Mouse (Mus musculus): Measurements from ENCODE around the gene Itga6.

The Itga6 gene

DNA sequence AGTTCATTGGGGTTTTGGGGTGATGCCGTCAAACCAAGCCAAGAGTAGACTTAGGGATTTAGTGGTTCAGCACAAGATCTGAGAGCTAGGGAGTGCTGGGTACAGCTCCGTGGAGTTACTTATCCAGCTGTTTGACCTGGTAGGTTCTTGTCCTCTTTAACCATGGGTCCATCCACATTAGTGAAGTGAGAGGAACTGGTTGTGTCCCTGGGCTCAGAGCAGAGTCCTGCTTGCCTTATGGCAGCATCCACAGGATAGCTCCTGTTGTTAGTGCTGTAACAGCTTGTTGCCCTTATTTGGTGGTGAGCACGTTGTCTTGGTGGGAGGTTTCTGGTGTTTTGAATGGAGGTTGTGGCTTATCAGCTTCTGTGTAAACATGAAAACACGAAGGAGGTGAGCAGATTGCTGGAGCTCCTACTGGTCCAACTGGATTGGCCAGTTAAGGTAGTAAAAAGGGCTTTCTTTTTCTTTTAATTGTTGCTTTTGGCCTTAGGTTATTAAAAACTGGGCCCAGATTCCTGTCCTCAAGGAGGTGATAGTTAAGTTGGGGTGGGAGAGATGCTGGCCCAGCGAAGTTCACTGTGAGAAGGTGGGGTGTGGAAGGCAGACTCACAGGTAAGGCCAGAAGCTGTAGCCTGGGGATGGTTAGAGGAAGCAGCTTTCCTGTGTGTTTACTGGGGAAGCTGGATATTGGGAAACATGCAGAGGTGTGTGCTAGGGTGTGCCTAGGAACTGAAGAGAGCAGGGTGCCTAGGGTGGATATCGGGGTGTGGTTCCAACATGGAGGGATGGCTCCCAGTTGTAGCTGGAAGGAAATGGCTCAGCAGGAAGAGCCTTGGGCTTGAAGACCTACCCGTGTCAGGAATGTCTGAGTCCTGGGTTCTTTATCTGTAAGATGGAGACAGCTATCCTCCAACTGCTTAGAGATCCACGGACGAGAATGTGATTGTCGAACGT is 60.5 kb downstream of the Itga6 start:
- no peak for DNase-seq

DNA sequence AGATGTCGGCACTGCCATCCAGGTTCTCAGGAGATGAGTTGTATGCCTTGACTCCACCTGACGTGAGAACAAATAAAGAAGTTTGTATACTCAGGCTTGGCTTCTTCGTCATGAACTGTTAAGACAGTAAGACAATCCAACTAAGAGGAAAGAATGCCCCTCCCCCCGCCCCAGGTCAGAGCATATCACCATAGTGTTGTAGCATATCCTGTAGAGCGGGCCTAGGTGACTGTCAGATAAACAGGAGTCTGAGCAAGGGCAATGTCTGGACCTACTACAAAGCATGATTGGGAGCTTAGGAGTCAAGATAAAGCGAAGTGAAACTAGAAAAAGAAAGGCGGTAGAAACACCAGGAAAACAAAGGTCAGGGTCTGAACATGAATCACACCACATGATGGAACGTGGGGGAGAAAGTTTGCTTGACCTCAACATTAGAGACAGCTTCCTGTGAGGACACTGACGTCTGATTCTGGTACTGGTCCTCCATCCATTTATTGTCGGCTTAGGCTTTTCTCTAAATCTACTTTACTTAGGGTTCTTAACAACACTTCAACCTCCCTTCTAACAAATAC is 64.0 kb downstream of the Itga6 start:
- no peak for DNase-seq

DNA sequence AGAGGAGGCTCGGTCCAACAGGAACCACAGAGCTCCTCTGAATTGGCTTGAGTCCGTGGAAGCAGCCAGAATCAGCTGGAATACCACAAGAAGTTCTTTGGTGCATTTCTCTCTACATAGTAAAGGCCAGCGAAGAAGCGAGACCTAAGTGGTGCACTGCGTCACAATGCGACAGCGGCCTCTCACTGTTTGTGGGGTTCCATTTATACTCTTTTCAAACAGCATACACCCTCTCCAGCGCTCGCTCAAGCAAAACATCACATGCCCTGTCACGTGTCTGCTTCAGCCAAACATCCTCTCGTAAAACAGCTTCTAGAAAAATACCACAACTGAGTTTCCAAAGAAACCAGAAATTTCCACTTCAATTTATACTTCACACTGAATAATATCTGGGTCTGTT is 64.6 kb downstream of the Itga6 start:
- DNase-seq = no peak

DNA sequence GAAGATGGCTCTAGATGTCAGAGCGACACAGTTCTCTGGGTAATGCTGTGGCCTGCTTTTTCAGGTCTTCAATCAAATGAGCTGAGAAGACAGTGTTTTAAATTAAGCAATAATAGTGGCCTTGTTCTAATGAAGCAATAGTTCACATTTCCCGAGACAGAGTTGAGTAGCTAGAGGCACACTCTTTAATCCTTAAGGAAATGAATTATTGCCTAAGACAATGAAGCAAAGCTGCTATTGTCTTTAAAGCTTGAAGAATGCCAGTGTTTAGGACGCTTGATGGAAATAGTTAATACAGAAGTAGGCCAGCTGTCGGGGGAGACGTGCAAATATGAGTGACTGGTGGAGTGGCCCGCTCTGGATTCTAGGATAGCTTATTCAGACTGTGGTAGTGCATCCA is 65.5 kb downstream of the Itga6 start:
- DNase-seq = no peak

DNA sequence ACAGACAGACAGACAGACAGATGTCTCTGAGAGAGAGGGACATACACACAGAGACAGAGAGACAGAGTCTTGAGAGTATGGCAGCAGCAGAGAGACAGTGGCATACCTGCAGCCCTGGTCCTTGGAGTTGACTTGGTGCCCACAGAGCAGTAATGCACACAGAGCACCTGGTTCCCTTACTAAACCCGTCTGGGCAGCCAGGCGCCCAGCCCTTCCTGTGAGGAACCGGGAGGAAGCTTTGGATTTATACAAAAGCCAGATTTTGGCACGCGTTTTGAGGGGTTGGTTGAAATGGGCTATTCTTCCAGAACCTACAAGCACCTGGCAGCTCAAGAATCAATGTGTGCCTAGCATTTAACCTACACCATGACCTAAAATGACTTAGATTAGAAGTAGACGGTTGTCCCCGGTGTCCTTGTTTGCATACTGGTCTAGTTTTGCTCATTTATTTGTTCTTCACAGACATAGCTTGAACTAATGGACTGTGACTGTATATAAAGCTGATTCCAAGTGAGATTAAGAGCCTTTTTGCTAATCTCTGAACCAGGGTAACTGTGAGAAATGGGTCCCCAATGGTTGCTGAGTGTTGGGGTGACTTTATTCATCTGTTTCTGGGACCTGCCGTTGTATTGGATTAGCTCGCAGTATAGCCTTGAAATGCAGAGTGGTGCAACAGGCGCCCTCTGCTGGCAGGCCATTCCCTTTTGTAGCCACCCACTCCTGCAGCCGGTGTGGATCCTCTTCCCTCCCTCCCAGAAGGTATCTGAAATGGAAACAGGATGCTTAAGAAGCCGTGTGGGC is 67.0 kb downstream of the Itga6 start:
- peak; percentile 80 to 88 for DNase-seq

DNA sequence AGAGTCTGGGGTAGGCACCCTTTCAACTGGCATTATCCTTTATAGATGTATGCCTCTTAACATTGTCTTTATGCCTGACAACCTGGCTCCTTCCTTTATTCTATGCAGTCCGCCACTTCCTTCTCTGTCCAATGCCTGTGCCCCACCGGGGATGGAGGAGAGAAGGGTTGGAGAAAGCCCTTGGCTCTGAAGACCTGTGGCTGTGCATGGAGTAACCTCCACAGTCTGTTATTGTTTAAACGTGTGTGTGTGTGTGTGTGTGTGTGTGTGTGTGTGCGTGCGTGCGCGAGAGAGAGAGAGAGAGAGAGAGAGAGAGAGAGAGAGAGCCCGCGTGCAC is 67.6 kb downstream of the Itga6 start:
- DNase-seq = no peak

DNA sequence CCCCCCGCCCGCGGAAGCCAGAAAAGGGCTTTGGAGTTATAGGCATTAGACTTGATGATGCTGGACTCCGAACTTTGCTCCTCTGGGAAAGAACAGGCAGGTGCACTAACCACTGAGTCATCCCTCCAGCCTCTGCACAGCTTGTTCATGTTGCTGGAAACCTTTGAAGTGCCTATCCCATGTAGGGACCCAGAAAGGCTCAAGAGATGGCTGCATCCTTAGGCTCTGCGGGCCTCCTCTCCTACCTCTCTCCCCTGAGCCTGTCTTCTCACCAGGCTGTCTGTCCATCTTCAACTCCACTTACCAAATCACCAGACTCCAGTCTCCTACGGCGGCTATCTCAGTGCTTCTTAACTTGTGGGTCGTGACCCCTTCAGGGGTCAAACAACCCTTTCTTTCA is 68.0 kb downstream of the Itga6 start:
- DNase-seq = no peak

DNA sequence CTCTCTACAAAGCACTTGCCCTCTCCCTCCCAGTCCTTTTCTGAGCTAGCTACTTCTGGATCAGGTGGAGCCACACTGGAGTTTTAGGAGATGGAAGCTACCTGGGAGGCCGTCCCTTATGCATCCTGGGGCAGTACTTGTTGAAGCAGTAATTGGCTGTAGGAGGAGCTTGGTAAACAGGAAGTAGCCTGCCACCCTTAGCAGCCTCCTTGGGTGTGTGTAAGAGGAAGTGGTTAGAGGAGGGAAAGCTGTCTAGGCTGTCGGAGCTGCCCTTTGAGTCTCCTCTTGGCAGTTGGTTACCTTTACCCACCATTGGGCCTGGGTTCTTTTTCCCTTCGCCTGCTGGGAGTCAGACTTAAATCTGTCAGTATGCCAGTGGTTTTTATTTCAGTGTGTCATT is 68.6 kb downstream of the Itga6 start:
- peak; percentile 61 to 67 for DNase-seq

DNA sequence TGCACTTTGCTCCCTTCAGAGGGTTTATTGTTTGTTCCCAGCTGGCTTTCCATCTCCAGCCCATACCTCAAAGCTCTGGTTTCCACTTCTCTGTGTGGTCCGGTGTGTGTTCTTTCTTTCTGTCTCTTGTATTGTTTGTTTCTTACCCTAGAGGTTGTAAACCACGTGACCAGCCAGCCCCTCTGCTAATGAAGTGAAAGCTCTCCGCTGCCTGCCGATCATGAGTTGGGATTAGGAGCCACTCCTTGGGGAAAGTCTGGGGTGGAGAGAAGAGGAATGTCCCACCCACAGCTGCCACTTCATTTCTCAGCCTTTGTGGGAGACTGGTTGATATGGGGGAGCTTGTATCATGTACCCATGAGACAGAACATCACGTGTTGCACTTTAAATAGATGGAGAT is 69.9 kb downstream of the Itga6 start:
- DNase-seq = no peak

DNA sequence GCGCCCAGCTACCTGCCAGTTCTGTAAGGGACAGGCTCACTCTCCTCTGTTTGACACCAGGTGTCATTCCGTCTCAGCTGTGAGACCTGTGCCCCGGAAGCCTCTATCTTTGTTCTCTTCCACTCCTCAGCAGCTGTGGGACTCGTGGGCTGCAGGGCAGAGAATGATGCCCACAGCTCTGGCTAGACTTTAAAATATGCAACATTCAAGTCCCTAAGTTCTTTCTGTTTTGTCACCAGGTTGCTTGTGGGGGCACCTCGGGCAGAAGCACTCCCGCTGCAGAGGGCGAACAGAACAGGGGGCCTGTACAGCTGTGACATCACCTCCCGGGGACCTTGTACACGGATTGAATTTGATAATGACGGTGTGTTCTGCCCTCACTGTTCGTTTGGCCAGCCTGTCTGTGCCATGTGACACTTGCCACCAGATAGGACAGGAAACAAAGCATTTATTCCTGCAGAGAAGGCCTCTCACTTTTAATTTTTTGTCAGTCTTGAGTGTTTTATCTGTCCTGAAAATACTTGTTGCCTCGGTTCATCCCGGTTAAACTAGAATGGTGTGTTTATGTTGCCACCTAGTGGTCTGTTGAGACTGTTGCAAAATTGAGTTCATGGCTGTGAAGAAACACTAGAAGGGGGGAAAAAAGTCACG is 71.1 kb downstream of the Itga6 start:
- DNase-seq = no peak

DNA sequence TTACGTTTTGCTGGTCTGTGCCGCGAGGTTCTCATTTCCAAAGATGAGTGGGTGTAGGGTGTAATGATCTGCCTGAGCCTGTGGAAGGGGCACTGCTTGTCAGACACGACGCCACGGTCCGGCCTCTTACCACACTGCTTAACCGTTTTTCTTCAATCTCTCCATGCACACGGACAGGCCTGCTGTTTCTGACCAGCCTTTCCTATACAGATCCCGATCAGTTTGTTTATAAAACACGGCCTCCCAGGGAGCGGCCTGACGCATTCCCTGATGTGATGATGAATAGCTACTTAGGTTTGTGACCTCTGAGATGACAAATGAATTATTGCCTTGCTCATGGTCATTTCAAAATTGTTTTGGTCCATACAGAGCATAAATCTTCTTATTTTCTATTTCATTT is 78.7 kb downstream of the Itga6 start:
- DNase-seq = no peak

DNA sequence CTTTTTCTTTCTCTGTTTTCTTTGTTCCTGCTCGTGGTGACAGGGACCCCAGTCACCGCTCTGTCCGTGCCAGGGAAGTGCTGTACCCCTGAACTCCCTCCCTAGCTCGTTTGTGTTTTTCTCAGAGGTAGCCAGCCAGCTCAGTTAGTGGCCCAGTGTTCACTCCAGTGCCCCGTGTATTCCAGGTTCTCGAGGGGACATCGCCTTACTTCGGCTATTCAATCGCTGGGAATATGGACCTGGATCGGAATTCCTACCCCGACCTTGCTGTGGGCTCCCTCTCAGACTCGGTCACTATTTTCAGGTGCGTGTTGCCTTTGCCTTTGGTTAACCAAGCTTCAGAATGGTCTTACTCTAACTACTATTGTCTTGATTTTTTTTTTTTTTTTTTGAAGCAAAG is 82.3 kb downstream of the Itga6 start:
- no peak for DNase-seq

DNA sequence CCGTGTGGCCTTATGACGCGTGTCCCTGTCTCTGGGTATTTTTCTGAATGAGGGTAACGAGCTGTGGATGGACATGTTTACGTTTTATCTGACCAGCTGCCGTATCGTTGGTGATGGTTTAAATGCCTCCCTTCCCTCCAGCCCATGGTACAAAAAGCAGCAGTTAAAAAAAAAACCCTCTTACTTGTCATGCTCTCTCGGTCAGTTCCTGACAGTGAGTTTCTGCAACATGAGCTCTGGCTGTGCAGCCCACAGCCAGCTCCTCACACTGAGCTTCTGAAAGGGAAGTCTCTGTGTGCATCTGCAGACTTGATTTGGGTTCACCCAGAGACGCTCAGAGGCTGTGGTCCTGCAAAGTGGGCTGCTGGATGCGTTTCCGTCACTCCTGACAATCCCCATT is 83.5 kb downstream of the Itga6 start:
- peak in 1 of 2 experiments; percentile 41 for DNase-seq

DNA sequence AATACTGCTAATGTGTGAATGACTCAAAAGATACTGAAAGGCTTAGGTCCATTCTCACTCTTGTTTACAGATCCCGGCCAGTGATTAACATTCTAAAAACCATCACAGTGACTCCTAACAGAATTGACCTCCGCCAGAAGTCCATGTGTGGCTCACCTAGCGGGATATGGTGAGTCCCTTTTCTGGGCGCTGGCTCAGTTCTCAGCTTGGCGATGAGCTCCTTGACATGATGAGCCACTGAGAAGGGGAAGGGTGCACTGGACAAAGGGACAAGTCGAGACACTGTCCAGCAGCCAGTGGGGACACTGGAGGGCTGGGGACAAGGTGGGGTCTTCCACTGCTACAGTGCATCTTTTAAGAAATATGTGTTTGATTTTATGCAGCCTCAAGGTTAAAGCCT is 88.2 kb downstream of the Itga6 start:
- no peak for DNase-seq

DNA sequence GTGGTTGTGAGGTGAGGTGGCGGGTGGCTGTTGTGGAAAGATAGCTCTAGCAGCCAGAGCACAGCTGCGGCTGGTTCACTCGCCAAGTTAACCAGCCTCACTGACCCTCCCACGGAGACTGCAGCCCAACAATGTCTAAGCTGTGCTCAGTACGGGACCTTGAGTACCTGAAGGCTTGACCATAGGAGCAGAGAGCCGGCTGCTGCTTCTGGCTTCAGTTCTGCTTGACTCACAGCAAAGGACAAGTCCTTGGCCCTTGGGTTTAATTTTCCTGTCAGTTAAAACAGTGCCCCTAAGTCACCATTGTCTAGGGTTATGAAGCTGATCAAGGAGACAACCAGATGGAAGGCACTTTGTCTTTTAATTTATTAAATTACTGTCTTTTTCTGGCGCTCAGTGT is 89.0 kb downstream of the Itga6 start:
- DNase-seq = no peak

DNA sequence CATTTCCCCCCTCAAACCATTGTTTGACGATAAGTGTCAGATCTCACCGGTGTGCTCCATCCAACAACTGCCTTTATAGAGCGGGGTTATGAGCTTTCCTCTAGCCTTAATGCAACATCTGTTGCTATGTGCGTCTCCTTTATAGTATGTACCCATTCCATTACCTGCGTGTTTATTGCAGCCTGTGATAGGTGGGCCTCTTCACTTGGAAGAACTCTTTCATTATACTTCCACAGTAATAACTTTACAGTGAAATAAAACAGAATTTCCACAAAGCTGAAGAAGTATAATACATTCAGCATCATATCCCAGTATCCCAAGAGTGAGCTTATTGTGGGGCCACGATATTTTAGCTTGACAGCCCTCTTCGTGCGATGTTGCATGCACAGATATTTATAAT is 90.1 kb downstream of the Itga6 start:
- DNase-seq = no peak

DNA sequence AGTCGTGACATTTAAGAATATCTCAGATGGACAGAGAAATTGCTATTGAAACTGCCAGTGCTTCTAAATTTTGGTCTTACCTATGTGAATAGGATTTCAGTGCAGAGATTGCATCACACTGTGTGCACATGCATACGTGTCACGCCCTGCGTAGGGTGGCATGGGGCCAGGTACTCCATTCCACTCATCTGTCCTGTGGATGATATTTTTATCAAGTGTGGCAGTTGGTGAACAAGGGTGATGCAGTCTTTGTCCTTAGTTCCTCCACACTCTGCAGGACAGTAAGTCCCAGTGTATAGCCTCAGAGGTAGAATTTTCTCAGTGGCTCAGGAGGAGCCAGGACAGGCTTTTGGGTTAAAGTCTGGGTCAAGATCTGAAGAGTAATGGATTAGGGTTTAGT is 90.8 kb downstream of the Itga6 start:
- DNase-seq = no peak

DNA sequence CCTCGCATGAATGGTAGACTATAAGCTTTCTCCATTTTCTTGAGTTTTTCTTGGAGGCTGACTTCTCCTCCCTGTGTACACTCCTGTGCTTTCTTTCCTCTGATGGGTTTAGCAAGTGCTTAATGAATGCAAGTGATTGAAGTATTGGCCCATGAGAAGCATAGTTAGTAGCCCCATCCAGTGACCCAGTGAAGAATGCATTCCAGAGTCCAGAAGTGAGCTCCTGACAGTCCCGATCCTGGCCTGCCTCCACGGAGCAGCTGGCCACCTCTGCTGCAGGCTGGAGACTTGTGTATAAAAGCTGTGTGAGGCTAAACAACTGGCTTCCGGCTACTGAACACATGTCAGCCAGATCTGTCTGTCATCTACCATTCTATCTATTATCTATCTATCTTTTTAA is 91.8 kb downstream of the Itga6 start:
- DNase-seq = no peak

DNA sequence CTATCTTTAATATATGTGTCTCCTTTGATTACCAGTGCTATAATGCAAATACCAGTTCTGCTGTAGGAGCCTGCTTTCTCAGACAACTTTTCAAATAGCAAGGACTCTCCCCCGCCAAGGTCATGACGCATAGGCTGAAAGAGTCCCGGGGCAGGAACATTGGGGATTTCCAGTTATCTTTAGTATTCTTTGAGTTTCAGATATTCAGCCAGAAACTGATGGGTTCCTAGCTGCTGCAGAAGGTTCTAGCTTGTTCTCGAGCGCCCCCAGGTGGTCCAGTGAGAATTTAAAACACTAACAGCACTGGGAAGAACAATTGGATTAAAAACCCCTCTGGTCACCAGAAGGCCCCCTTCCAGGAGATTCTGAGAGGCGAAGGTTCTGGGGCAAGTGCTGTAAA is 92.4 kb downstream of the Itga6 start:
- DNase-seq = peak in 1 of 2 experiments; percentile 66

DNA sequence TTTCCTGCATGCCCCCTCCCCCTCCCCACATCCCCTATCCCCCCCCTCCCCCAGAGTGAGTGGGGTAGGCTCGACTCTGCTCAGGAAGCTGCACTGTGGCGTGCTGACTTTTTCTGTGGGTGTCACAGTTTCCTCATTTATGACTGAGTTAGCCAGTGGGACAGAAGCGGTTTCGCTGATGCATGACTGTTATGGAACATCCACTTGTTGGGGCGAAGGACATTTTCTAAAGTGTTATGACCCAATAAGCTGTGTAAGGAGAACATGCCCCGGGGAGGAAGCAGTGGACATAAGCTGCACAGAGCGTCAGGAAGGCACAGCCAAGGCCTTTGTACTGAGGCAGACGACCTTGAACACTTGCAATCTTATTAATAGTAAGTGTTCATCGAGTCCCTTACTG is 97.9 kb downstream of the Itga6 start:
- DNase-seq = no peak

DNA sequence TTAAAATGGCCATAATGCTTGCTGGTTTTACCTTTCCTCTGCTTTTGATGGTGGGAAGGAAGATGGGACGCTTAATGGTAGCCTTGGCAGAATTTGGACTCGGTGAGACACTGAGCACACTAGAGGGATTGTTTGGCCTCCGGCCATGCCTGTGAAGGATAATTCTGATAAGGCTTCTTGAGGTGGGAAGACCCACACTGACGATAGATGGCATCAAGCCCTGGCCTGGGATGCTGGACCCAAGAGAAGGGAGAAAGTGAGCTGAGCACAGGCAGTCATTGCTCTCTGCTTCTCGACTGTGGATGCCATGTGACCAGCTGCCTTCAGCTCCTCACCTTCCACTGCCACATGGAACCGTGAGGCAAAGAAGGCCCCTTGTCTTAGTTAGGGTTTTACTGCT is 99.5 kb downstream of the Itga6 start:
- no peak for DNase-seq

DNA sequence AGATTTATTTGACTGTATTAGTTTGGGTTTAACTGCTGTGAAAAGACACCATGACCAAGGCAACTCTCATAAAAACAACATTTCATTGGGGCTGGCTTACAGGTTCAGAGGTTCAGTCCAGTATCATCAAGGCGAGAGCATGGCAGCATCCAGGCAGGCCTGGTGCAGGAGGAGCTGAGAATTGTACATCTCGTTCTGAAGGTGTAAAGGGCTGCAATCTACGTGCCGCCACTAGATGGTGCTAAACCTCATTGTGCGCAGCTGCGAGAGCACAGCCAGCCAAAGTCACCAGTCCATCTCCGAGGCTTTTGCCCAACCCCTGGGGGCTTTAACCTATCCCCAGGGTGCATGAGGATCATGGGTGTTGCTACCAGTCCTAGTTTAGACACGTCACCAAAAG is 106.7 kb downstream of the Itga6 start:
- peak; percentile 46 to 48 for DNase-seq

DNA sequence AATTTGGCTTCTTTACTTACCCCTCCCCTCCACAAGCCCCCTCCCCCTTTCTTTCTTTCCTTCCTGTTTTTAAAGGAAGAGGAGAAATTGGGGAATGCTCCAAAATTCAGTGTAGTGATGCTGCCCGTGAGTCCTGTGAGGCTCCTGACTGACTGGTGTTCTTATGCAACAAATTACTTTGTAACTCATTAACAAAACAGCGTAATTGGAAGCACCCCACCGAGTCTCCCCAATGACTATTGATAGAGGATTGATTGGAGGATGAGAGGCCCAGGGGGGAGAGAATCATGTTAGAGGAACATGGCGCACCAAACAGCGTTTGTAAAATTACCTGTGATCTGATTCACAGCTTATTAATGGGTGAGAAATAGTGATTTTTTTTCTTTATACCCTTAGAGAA is 109.7 kb downstream of the Itga6 start:
- DNase-seq = no peak

Measured in lung, postnatal 4 days (tissue).